ENCODE assay signal across 21 mouse cellular contexts in genomic region chr15:102685791-102686190, GRCm38 (mm10). TPM values are rescaled to one million over a fixed set of nuclear protein-coding genes. Genes with fewer than 3 reads are reported as not detected.
DNase-seq lines count a peak whose midpoint lies in the region; ATAC-seq lines count a peak whose summit lies in the region.
"Had no signal": no experiment of that assay in that cellular context is flagged by ENCODE, and none has a peak within 500 bp of the region (broad histone marks: within the 10 kb centered on the region; RNA-seq: fewer than 3 reads in every experiment).

No protein-coding gene starts in this region.

- H3K4me2 ChIP-seq in forebrain, embryonic 14.5 days (ENCODE audit: low read length), result no peak overlapping the region
- no peak overlapping the region for H3K4me2 ChIP-seq in forebrain, embryonic 11.5 days (ENCODE audit: low read depth, low read length, severe bottlenecking)
- no peak overlapping the region for H3K4me2 ChIP-seq in midbrain, embryonic 14.5 days (ENCODE audit: low read length)
- no peak overlapping the region for H3K4me2 ChIP-seq in hindbrain, embryonic 16.5 days (ENCODE audit: low read length)
- H3K4me2 ChIP-seq: heart, embryonic 15.5 days; liver, embryonic 15.5 days; neural tube, embryonic 12.5 days; stomach, embryonic 15.5 days had no signal

- H3K9ac ChIP-seq in forebrain, embryonic 14.5 days (ENCODE audit: low read length), result no peak overlapping the region
- no peak overlapping the region for H3K9ac ChIP-seq in forebrain, embryonic 11.5 days (ENCODE audit: low read length)
- no peak overlapping the region for H3K9ac ChIP-seq in midbrain, embryonic 14.5 days (replicated peaks; ENCODE audit: low read length)
- no peak overlapping the region for H3K9ac ChIP-seq in hindbrain, embryonic 16.5 days (ENCODE audit: low read depth, low read length)
- H3K9ac ChIP-seq: heart, embryonic 15.5 days; liver, embryonic 15.5 days; neural tube, embryonic 12.5 days; stomach, embryonic 15.5 days had no signal

- H3K9me3 ChIP-seq in forebrain, embryonic 14.5 days (replicated peaks; ENCODE audit: control insufficient read depth, low read length), result no peaks in the 10 kb centered on the region
- no peaks in the 10 kb centered on the region for H3K9me3 ChIP-seq in forebrain, embryonic 11.5 days (ENCODE audit: control insufficient read depth, low read length)
- no peaks in the 10 kb centered on the region for H3K9me3 ChIP-seq in midbrain, embryonic 14.5 days (ENCODE audit: control insufficient read depth, low read length)
- H3K9me3 ChIP-seq in midbrain, embryonic 10.5 days (replicated peaks), result no peaks in the 10 kb centered on the region
- no peaks in the 10 kb centered on the region for H3K9me3 ChIP-seq in hindbrain, embryonic 16.5 days (ENCODE audit: control insufficient read depth, low read length)
- H3K9me3 ChIP-seq: forebrain, embryonic 10.5 days; heart, embryonic 15.5 days; liver, embryonic 15.5 days; neural tube, embryonic 12.5 days; stomach, embryonic 15.5 days had no signal

- H3K4me3 ChIP-seq in forebrain, embryonic 14.5 days (ENCODE audit: low read depth, low read length), result no peak overlapping the region
- no peak overlapping the region for H3K4me3 ChIP-seq in forebrain, embryonic 11.5 days (ENCODE audit: low read depth, low read length)
- no peak overlapping the region for H3K4me3 ChIP-seq in midbrain, embryonic 14.5 days (replicated peaks; ENCODE audit: low read depth, low read length)
- no peak overlapping the region for H3K4me3 ChIP-seq in midbrain, embryonic 10.5 days
- H3K4me3 ChIP-seq in hindbrain, embryonic 16.5 days (ENCODE audit: low read length), result no peak overlapping the region
- H3K4me3 ChIP-seq: forebrain, embryonic 10.5 days; heart, embryonic 15.5 days; liver, embryonic 15.5 days; neural tube, embryonic 12.5 days; stomach, embryonic 15.5 days had no signal

- 7% methylated on average over 4 of the region's 4 CpGs for WGBS in forebrain, embryonic 14.5 days
- WGBS in forebrain, embryonic 11.5 days, result 10% methylated on average over 4 of the region's 4 CpGs
- WGBS in midbrain, embryonic 14.5 days, result 6% methylated on average over 4 of the region's 4 CpGs
- 9% methylated on average over 4 of the region's 4 CpGs for WGBS in midbrain, embryonic 10.5 days
- 7% methylated on average over 4 of the region's 4 CpGs for WGBS in hindbrain, embryonic 16.5 days

- ATAC-seq in forebrain, embryonic 14.5 days, result no peak
- no peak for ATAC-seq in forebrain, embryonic 11.5 days (replicated peaks; ENCODE audit: low FRiP score)
- ATAC-seq in midbrain, embryonic 14.5 days (ENCODE audit: low FRiP score, low TSS enrichment), result no peak
- peak; percentile 46; the same call in 1 of the 2 replicates for ATAC-seq in hindbrain, embryonic 16.5 days
- ATAC-seq: intestine, postnatal 0 days had no signal

- peaks cover 7% of the 10 kb centered on the region for H3K27me3 ChIP-seq in forebrain, embryonic 14.5 days (replicated peaks; ENCODE audit: control insufficient read depth, insufficient read depth, low read length)
- peaks cover 11% of the 10 kb centered on the region for H3K27me3 ChIP-seq in forebrain, embryonic 11.5 days (ENCODE audit: control insufficient read depth, insufficient read depth, low read length)
- H3K27me3 ChIP-seq in midbrain, embryonic 14.5 days (ENCODE audit: control insufficient read depth, insufficient read depth, low read length), result peaks cover 14% of the 10 kb centered on the region; the same call in 1 of the 2 replicates
- peaks cover 67% of the 10 kb centered on the region for H3K27me3 ChIP-seq in midbrain, embryonic 10.5 days (ENCODE audit: low read depth, poor library complexity, severe bottlenecking)
- H3K27me3 ChIP-seq in hindbrain, embryonic 16.5 days (replicated peaks; ENCODE audit: control insufficient read depth, insufficient read depth, low read length), result 0 out of 2 replicates have a peak, but pooled peaks cover 3% of the 10 kb centered on the region

- H3K36me3 ChIP-seq in forebrain, embryonic 14.5 days (ENCODE audit: control insufficient read depth, insufficient read depth, low read length), result no peaks in the 10 kb centered on the region
- H3K36me3 ChIP-seq in forebrain, embryonic 11.5 days (ENCODE audit: control insufficient read depth, insufficient read depth, low read length), result no peaks in the 10 kb centered on the region
- no peaks in the 10 kb centered on the region for H3K36me3 ChIP-seq in midbrain, embryonic 14.5 days (ENCODE audit: control insufficient read depth, insufficient read depth, low read length)
- no peaks in the 10 kb centered on the region for H3K36me3 ChIP-seq in midbrain, embryonic 10.5 days
- H3K36me3 ChIP-seq in hindbrain, embryonic 16.5 days (ENCODE audit: control insufficient read depth, insufficient read depth, low read length), result no peaks in the 10 kb centered on the region
- H3K36me3 ChIP-seq: forebrain, embryonic 10.5 days; heart, embryonic 15.5 days; liver, embryonic 15.5 days; neural tube, embryonic 12.5 days; stomach, embryonic 15.5 days had no signal

- H3K4me1 ChIP-seq in forebrain, embryonic 14.5 days (ENCODE audit: control insufficient read depth, insufficient read depth, low read length), result 0 out of 2 replicates have a peak, but pooled peaks cover 5% of the 10 kb centered on the region
- no peaks in the 10 kb centered on the region for H3K4me1 ChIP-seq in forebrain, embryonic 11.5 days (replicated peaks; ENCODE audit: control insufficient read depth, insufficient read depth, low read length)
- 0 out of 2 replicates have a peak, but pooled peaks cover 9% of the 10 kb centered on the region for H3K4me1 ChIP-seq in midbrain, embryonic 14.5 days (ENCODE audit: control insufficient read depth, insufficient read depth, low read length)
- peaks cover 22% of the 10 kb centered on the region for H3K4me1 ChIP-seq in midbrain, embryonic 10.5 days
- peaks cover 7% of the 10 kb centered on the region for H3K4me1 ChIP-seq in hindbrain, embryonic 16.5 days (ENCODE audit: control insufficient read depth, insufficient read depth, low read depth, low read length)
- H3K4me1 ChIP-seq: heart, embryonic 15.5 days; liver, embryonic 15.5 days; stomach, embryonic 15.5 days had no signal

- H3K27ac ChIP-seq in forebrain, embryonic 14.5 days (ENCODE audit: low read depth, low read length), result no peak overlapping the region
- no peak overlapping the region for H3K27ac ChIP-seq in forebrain, embryonic 11.5 days (ENCODE audit: low read depth, low read length)
- H3K27ac ChIP-seq in midbrain, embryonic 14.5 days (replicated peaks; ENCODE audit: low read depth, low read length), result no peak overlapping the region
- H3K27ac ChIP-seq in midbrain, embryonic 10.5 days (replicated peaks), result no peak overlapping the region
- H3K27ac ChIP-seq in hindbrain, embryonic 16.5 days (ENCODE audit: low read depth, low read length), result 0 out of 2 replicates have a peak overlapping the region, but pooled peaks have one; percentile 1
- H3K27ac ChIP-seq: forebrain, embryonic 10.5 days; heart, embryonic 15.5 days; liver, embryonic 15.5 days; neural tube, embryonic 12.5 days; stomach, embryonic 15.5 days had no signal

- peak; percentile 65 for DNase-seq in forebrain, embryonic 14.5 days (ENCODE audit: low spot score)
- no peak for DNase-seq in forebrain, embryonic 11.5 days (ENCODE audit: low spot score)
- peak; percentile 58 for DNase-seq in midbrain, embryonic 14.5 days
- no peak for DNase-seq in midbrain, embryonic 10.5 days (ENCODE audit: low spot score)
- DNase-seq in adrenal gland, postnatal 36 days, result no peak
- no peak for DNase-seq in spleen, adult 12 weeks (ENCODE audit: low spot score)
- DNase-seq: B cell, adult 2 months; cerebellum, adult 9-10 months; gastrocnemius, postnatal 25 days; heart, postnatal 4 days; kidney, postnatal 10 days; right cerebral cortex, postnatal 14 days; thymus, adult 18-20 months; thymus, postnatal 4 days had no signal

RNA-seq across cellular contexts. Expression of gene Atp5g2, which starts 13.6 kb away (rescaled TPM):
- 62.4 and 88.3 TPM in 2 replicates for polyA plus RNA-seq in forebrain, embryonic 14.5 days (2014; fragmentation: Nextera tagmentation; extraction: Ambion mirVana)
- polyA plus RNA-seq in forebrain, embryonic 11.5 days (2014; fragmentation: Nextera tagmentation; extraction: Ambion mirVana), result 52.7 and 58.4 TPM in 2 replicates
- polyA plus RNA-seq in midbrain, embryonic 14.5 days (2014; fragmentation: Nextera tagmentation; extraction: Ambion mirVana), result 69.8 and 72.3 TPM in 2 replicates
- 62.3 and 73.7 TPM in 2 replicates for polyA plus RNA-seq in midbrain, embryonic 10.5 days (2016; fragmentation: Nextera tagmentation; extraction: Ambion mirVana)
- 41.0 and 50.2 TPM in 2 replicates for polyA plus RNA-seq in hindbrain, embryonic 16.5 days (2015; fragmentation: Nextera tagmentation; extraction: Ambion mirVana)
- 10 to 100 TPM; 16.8 to 20.8 TPM for total RNA-seq in adrenal gland, postnatal 36 days (2021)

RNA-seq across cellular contexts. Expression of gene Calcoco1, which starts 36.2 kb away (rescaled TPM):
- 48.2 and 61.2 TPM in 2 replicates for polyA plus RNA-seq in forebrain, embryonic 14.5 days (2014; fragmentation: Nextera tagmentation; extraction: Ambion mirVana)
- polyA plus RNA-seq in forebrain, embryonic 11.5 days (2014; fragmentation: Nextera tagmentation; extraction: Ambion mirVana), result 30.4 and 31.1 TPM in 2 replicates
- 30.6 and 36.5 TPM in 2 replicates for polyA plus RNA-seq in midbrain, embryonic 14.5 days (2014; fragmentation: Nextera tagmentation; extraction: Ambion mirVana)
- 26.0 and 31.1 TPM in 2 replicates for polyA plus RNA-seq in midbrain, embryonic 10.5 days (2016; fragmentation: Nextera tagmentation; extraction: Ambion mirVana)
- 34.6 and 40.9 TPM in 2 replicates for polyA plus RNA-seq in hindbrain, embryonic 16.5 days (2015; fragmentation: Nextera tagmentation; extraction: Ambion mirVana)
- total RNA-seq in adrenal gland, postnatal 36 days (2021), result 100 to 1,000 TPM in 1 of 2 experiments, 10 to 100 TPM in 1; 92.7 to 110 TPM

Comparison
In these comparisons a context has a peak if more than half of its experiments do, and no peak if none do; other contexts are left out.
1. DNase-seq: peak in forebrain, embryonic 14.5 days (single experiment) and midbrain, embryonic 14.5 days (single experiment); none in forebrain, embryonic 11.5 days (single experiment), midbrain, embryonic 10.5 days (single experiment), adrenal gland, postnatal 36 days (0 of 2) and spleen, adult 12 weeks (single experiment).